Mouse (Mus musculus) lung, postnatal 0 days (tissue): ENCODE data around the gene Fam50b.

ENCODE experiments used
- CTCF ChIP-seq: IDR thresholded peaks from 2 replicates; pipeline ENCODE4 v1.5.1; 2016; ENCODE audit warnings: antibody characterized with exemption, mild to moderate bottlenecking
- EP300 ChIP-seq: IDR thresholded peaks from 2 replicates; pipeline ENCODE4 v1.6.1; 2016; ENCODE audit warnings: antibody characterized with exemption, mild to moderate bottlenecking, control low read depth

DNA sequence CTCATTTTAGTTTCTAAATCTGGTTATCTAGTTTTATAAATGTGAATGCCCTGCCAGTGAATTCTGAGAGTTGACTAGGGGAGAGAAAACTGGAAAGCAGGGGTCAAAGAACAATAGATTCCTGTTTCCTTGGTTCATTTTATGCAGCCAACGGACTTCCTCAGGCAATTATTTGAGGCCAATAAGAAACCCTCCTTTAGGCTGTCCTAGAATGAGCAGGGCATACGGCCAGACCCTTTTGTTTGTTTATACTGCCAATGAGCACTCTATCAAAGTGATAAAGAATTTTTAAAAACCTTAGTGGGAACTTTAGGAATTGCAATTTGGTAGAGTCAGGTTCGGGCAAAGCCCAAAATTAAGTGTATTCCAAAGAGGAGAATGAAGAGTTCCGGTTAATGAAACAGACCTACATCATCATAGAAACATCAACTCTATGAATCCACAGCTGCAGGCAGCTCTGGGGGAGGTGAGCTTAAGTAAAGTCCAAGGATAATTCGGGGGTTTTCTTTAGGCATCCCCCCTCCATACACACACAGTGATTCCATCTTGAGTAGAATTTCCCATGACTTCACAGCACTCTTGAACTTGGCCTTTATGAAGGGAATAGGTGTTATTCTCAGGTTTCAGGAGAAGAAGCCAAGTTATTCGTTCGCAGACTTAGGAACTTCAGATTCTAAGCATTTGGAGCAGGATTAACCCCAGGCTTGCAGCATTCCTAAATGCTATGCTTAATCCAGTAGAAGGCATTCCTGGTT, 46.4 kb downstream of the Fam50b start:
- TF ChIP-seq CTCF (no peak), EP300 (peak; percentile 20; the same call in 1 of the 2 replicates)
